Mouse (Mus musculus) thymus, adult 2 months (tissue): ENCODE measurements around the gene Polg2.

Experiments used
- CTCF ChIP-seq: fragments of 200-500 bp; IDR thresholded peaks from 2 replicates; pipeline ENCODE4 v1.5.1; 2012; ENCODE audit warnings: mild to moderate bottlenecking, control low read depth, low read length, moderate library complexity, borderline replicate concordance; ENCODE audit not compliant: control insufficient read depth, poor library complexity, insufficient read depth; ENCODE audit errors: extremely low read depth
- POLR2A ChIP-seq: fragments of 200-500 bp; IDR thresholded peaks from 2 replicates; pipeline ENCODE4 v1.6.1; 2012; ENCODE audit warnings: mild to moderate bottlenecking, low read length, control low read depth, moderate library complexity; ENCODE audit not compliant: control insufficient read depth, poor library complexity, insufficient read depth; ENCODE audit errors: extremely low read depth

- TF ChIP-seq CTCF (no peak), POLR2A (no peak)
Observed at GRCm38 (mm10) chr11:106773061-106773460, 6.3 kb downstream of the Polg2 start.
